Mouse (Mus musculus) liver, embryonic 12.5 days (tissue): Measurements from ENCODE around the gene Fhl4. TPM values are rescaled to one million over a fixed set of nuclear protein-coding genes. Genes with fewer than 3 reads are reported as not detected.

Source experiments
- ATAC-seq: fragments of 200-750 bp; cut with Nextera tagmentation; 2 replicates; pipeline ENCODE4 v1.8.0; 2017; ENCODE audit warnings: moderate number of reproducible peaks, mild to moderate bottlenecking, moderate library complexity
- H3K27ac ChIP-seq: fragments of 300-500 bp; sonication (generic); 2 replicates; pipeline ENCODE4 v1.5.1; 2016; ENCODE audit warnings: mild to moderate bottlenecking
- H3K27me3 ChIP-seq: fragments of 300-500 bp; sonication (generic); replicated peaks from 2 replicates; pipeline ENCODE4 v1.6.1; 2016; ENCODE audit warnings: mild to moderate bottlenecking, moderate library complexity
- H3K36me3 ChIP-seq: fragments of 300-500 bp; sonication (generic); 2 replicates; pipeline ENCODE4 v1.6.1; 2016; ENCODE audit warnings: mild to moderate bottlenecking, moderate library complexity
- H3K4me1 ChIP-seq: fragments of 300-500 bp; sonication (generic); 2 replicates; pipeline ENCODE4 v1.6.1; 2016
- H3K4me2 ChIP-seq: fragments of 300-500 bp; sonication (generic); 2 replicates; pipeline ENCODE4 v1.6.1; 2016; ENCODE audit warnings: mild to moderate bottlenecking, moderate library complexity
- H3K4me3 ChIP-seq: fragments of 300-500 bp; sonication (generic); 2 replicates; pipeline ENCODE4 v1.5.1; 2016; ENCODE audit warnings: mild to moderate bottlenecking, moderate library complexity
- H3K9ac ChIP-seq: fragments of 300-500 bp; sonication (generic); 2 replicates; pipeline ENCODE4 v1.6.1; 2016; ENCODE audit warnings: mild to moderate bottlenecking, moderate library complexity
- H3K9me3 ChIP-seq: fragments of 300-500 bp; sonication (generic); replicated peaks from 2 replicates; pipeline ENCODE4 v1.6.1; 2016; ENCODE audit warnings: mild to moderate bottlenecking, moderate library complexity
- WGBS: fragments of 180-500 bp; shearing (Covaris S2); methylation state at CpG from one replicate; pipeline ENCODE4 v1.1.7; 2016; ENCODE audit not compliant: insufficient replicate concordance; 5-methylcytosine and 5-hydroxymethylcytosine counted together
- polyA plus RNA-seq: library from polyadenylated mRNA; unstranded; fragments of >200 nt; fragmentation: Nextera tagmentation; extraction: Ambion mirVana; gene quantifications from 2 replicates; pipeline ENCODE4 v1.2.1, GENCODE M21; 2016

The Fhl4 gene
- polyA plus RNA-seq: 0.38 and 0.67 TPM in 2 replicates

DNA sequence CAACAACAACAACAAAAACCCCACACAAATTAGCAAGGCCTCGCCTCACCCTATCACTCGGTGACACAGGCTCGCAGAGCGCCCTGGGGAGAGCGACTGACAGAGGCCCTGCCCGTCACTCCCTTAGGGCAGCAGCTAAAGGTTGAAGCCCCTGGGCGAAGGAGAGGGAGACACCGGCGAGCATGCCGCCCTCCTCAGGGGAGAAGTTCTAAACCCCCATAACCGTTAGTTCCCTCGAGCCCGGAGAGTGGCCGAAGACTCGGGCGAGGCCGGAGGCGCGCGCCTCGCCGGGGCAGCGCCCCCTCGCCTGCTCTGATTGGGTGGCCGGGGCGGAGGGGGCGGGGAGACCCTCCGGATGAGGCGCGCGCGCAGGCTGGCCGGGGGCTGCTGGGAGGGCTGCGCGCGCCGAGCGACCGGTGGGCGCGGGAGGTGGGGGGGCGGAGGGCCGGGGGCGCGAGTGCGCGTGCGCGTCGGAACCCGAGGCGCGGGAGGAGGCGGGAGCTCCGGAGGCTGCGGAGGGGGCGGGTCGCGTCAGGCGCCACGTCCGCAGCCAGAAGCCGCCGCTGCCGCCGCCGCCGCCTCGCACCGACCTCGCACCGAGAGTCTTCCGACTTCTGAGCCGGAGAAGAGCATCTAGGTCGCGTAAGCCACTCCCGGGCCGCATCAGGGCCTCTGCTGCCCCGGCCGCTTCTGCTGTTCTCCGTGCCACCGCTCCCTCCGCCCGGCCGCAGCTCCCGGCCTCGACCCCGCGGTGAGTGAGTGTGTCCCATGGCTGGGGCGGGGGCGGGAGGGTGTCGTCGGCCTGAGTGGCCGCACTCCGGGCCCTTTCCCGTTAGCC, at the start of gene Fhl4, which contains the start of gene Tmem263:
TSS of gene Fhl4 (minus strand) at position 249 of the 838 bp plus-strand sequence.
TSS of gene Tmem263 (plus strand) at position 381 of the 838 bp plus-strand sequence.
- under 1% methylated on average over 90 of the region's 96 CpGs for WGBS
- peak; percentile 92 for ATAC-seq

DNA sequence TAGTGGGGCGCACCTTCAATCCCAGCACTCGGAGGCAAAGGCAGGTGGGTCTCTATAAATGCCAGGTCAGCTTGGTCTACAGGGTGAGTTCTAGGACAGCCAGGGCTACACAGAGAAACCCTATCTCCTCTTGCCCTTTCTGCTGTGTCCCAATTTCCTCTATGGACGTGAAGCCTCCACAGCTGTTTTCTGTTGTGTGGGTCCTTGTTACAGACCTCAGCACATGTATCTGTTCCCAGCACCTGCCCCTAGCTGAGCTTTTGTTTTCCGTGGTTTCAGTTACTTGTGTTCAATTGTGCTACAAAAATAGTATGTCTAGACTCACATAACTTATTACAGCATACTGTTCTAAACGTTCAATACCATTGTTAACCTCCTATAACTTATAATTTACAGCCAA, 46.9 kb upstream of the Fhl4 start:
- Histone ChIP-seq H3K4me3 (no peak overlapping the region), H3K27ac (no peak overlapping the region), H3K4me1 (no peaks in the 10 kb centered on the region), H3K27me3 (no peaks in the 10 kb centered on the region), H3K36me3 (peaks cover 16% of the 10 kb centered on the region), H3K9me3 (no peaks in the 10 kb centered on the region), H3K4me2 (no peak overlapping the region), H3K9ac (no peak overlapping the region)
- 68% methylated on average over 5 of the region's 5 CpGs for WGBS
- no peak for ATAC-seq

More for the DNA sequence above, at the start of gene Fhl4, which contains the start of gene Tmem263:
- H3K9me3 ChIP-seq: no peaks in the 10 kb centered on the region
- H3K4me3 ChIP-seq: peak within 1 kb of the TSS; percentile 92
- no peaks in the 10 kb centered on the region for H3K27me3 ChIP-seq
- H3K4me1 ChIP-seq: peaks cover 19% of the 10 kb centered on the region
- H3K9ac ChIP-seq: peak within 1 kb of the TSS; percentile 96
- H3K27ac ChIP-seq: peak within 1 kb of the TSS; percentile 91
- peak within 1 kb of the TSS; percentile 99 for H3K4me2 ChIP-seq
- no peaks in the 10 kb centered on the region for H3K36me3 ChIP-seq

DNA sequence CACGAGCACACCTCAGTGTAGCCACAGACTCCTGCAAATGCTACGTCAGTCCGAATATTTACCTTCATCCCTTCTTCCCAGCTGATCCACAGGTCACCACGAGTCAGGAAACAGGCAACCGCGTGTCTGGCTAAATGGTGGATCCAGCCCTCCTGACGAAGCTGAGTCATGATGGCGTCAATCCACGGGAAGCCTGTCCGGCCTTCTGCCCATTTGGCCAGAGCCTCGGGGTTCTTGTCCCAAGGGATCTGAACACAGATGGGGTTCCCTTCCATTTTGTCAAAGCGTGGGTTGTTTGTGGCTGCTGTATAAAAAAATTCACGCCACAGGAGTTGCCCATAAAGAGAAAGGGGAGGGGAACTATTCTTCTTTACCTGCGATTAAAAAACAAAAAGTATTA, 44.0 kb upstream of the Fhl4 start:
- Histone ChIP-seq H3K9me3 (no peaks in the 10 kb centered on the region), H3K36me3 (peaks cover 22% of the 10 kb centered on the region), H3K4me2 (no peak overlapping the region), H3K4me3 (no peak overlapping the region), H3K27me3 (no peaks in the 10 kb centered on the region), H3K9ac (no peak overlapping the region), H3K4me1 (no peaks in the 10 kb centered on the region), H3K27ac (no peak overlapping the region)
- WGBS: 77% methylated on average over 14 of the region's 14 CpGs
- no peak for ATAC-seq

DNA sequence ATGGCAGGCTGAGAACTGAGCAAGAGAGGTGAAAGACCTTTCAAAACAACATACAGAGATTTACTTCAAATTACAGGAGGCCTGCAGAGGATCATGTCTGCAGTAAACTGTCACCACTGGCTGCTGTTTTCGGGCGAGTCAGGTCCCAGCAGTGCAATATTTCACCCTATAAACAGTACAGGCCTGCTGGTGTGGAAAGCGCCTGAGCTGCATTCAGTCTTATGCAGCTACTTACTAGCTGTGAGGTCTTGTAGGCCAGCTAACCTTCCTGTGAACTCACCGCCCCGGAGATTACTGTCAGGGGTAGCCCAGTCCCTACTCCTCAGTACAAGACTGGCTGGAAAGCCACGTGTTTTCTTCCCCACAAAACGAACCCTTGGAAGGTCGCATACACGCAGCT, 39.2 kb upstream of the Fhl4 start:
- no peaks in the 10 kb centered on the region for H3K4me1 ChIP-seq
- whole genome bisulfite sequencing: 80% methylated on average over 9 of the region's 9 CpGs
- ATAC-seq: no peak
- no peak overlapping the region for H3K9ac ChIP-seq
- H3K4me3 ChIP-seq: no peak overlapping the region
- no peak overlapping the region for H3K27ac ChIP-seq
- H3K36me3 ChIP-seq: peaks cover 15% of the 10 kb centered on the region
- H3K9me3 ChIP-seq: no peaks in the 10 kb centered on the region
- H3K27me3 ChIP-seq: no peaks in the 10 kb centered on the region
- H3K4me2 ChIP-seq: no peak overlapping the region

DNA sequence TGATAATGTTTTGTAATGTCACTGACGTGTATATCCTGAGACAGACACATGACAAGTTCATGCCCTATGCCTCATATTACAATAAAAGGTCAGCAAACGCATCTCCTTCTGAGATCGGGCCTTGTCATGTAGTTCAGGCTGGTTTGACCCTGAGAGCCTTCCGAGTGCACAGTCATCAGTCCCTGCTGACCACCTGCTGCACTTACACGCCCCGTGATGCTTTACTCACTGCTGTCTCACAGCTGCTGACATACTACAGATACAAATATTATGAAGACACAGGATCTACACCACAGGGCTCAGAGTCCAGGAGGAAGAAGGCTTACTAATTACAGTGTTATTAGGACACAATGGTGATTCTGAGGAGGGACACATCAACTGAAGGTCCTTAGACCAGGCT, 34.3 kb upstream of the Fhl4 start:
- ATAC-seq: no peak
- Histone ChIP-seq H3K4me2 (no peak overlapping the region), H3K9me3 (no peaks in the 10 kb centered on the region), H3K27ac (no peak overlapping the region), H3K27me3 (no peaks in the 10 kb centered on the region), H3K36me3 (peaks cover 10% of the 10 kb centered on the region), H3K4me3 (no peak overlapping the region), H3K4me1 (no peaks in the 10 kb centered on the region), H3K9ac (no peak overlapping the region)
- WGBS: 69% methylated on average over 6 of the region's 6 CpGs

DNA sequence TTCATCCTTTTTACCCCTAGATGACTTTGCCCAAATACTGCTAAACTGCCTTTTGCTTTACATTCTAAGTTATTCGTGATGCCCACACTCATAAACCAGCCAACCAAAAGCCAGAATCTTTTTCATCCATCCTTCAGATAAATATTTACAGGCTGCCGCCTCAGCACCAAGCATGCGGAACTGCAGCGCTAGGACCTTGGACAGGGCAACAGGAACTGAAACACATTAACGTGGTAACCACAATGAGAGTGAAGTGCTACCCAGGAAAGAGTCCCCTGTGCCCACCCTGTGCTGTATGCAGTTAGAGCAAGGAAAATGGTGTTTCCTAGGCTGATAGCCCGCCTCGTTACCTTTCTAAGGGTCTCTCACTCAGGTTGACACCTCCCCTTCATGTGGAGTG, 26.2 kb upstream of the Fhl4 start:
- no peaks in the 10 kb centered on the region for H3K9me3 ChIP-seq
- peak overlapping the region; percentile 71 for H3K4me3 ChIP-seq
- peak overlapping the region; percentile 77 for H3K4me2 ChIP-seq
- H3K9ac ChIP-seq: peak overlapping the region; percentile 49
- H3K36me3 ChIP-seq: peaks cover 10% of the 10 kb centered on the region; the same call in 1 of the 2 replicates
- 0 out of 2 replicates have a peak overlapping the region, but pooled peaks have one; percentile 46 for H3K27ac ChIP-seq
- peaks cover 20% of the 10 kb centered on the region for H3K4me1 ChIP-seq
- no peaks in the 10 kb centered on the region for H3K27me3 ChIP-seq
- peak; percentile 9; the same call in 1 of the 2 replicates for ATAC-seq
- 15% methylated on average over 7 of the region's 7 CpGs for WGBS

DNA sequence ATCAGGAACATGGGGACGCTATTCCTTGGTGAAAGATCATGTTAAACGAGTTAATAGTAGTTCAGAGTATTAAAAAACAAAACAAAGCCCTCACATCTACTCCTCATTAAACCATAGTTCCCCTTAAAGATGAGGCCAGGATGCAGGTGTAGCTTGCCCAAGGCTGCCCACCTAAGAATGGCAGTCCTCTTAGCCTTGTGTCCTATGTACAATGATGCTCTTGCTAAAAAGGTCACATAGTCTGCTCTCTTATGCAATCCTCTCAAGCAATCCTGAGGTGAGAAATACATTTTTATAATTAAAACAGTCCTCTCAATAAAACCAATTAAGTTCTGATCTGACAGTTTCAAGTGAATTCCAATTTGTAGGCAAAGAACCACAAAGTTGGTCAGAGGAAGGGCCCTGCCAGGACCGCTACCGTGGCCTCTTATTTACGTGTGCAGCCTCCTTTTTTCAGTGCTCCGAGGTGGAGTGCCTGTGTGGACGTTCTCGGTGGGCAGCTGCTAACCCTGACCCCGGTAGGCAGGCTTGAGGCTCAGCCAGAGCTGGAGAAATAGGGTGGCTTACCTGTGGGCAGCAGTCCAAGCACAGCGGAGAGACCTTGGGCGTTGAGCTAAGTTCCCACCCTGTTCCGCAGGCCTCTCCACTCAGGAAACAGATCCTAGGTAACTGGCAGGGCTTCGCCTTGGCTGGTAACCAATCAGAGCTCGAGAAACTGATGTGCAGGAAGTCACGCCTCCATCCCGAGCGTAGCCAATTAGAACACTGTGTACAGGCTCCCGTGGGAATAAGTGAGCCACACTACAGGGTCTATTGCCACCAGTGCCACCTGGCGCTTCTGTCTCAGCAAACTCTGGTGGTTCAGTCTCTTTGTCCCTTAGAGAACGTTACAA, 25.3 kb upstream of the Fhl4 start, which contains the start of gene Mterf2:
TSS of gene Mterf2 (minus strand) at position 633 of the 893 bp plus-strand sequence.
- no peaks in the 10 kb centered on the region for H3K9me3 ChIP-seq
- peak within 1 kb of the TSS; percentile 77 for H3K4me2 ChIP-seq
- H3K9ac ChIP-seq: peak within 1 kb of the TSS; percentile 75
- peak; percentile 100 for ATAC-seq
- peak within 1 kb of the TSS; percentile 71 for H3K4me3 ChIP-seq
- WGBS: 8% methylated on average over 20 of the region's 20 CpGs
- H3K27ac ChIP-seq: peak within 1 kb of the TSS; percentile 46; the same call in 1 of the 2 replicates
- H3K4me1 ChIP-seq: peaks cover 20% of the 10 kb centered on the region
- H3K36me3 ChIP-seq: peaks cover 7% of the 10 kb centered on the region; the same call in 1 of the 2 replicates
- no peaks in the 10 kb centered on the region for H3K27me3 ChIP-seq

DNA sequence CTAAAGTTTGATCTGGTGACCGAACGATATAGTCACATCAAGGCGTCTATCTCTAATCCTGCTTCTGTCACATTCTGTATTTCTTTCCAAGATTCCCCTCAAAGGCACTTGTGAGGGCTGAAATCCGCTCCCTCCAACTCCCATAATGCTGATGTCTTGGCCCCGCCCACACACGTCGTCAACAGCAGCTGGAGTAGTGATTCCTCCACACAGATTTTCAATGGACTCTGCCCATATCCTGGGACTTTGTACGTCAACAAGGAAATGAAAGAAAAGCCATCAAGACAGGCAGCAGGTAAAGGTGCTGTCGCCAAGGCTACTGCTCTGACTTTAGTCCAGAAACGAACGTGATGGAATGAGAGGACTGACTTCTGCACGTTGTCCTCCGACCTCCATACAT, 22.9 kb upstream of the Fhl4 start:
- Histone ChIP-seq H3K27me3 (no peaks in the 10 kb centered on the region), H3K4me2 (no peak overlapping the region), H3K4me1 (peaks cover 20% of the 10 kb centered on the region), H3K36me3 (peaks cover 28% of the 10 kb centered on the region), H3K4me3 (no peak overlapping the region), H3K9ac (no peak overlapping the region), H3K9me3 (no peaks in the 10 kb centered on the region), H3K27ac (no peak overlapping the region)
- WGBS: 80% methylated on average over 13 of the region's 13 CpGs
- ATAC-seq: no peak

DNA sequence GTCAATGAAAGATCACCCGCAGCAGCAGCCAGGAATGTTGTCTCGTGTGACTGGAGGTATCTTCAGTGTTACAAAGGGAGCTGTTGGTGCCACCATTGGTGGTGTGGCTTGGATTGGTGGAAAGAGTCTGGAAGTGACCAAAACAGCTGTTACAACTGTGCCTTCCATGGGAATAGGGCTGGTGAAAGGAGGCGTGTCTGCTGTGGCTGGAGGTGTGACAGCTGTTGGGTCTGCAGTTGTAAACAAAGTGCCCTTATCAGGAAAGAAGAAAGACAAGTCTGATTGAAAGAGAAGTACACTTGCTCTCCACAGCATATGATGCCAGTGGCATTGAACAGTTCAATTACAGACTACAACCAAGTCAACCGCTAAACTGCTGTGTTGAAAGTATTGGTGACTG, 12.1 kb upstream of the Fhl4 start:
- ATAC-seq: no peak
- WGBS: 76% methylated on average over 4 of the region's 4 CpGs

DNA sequence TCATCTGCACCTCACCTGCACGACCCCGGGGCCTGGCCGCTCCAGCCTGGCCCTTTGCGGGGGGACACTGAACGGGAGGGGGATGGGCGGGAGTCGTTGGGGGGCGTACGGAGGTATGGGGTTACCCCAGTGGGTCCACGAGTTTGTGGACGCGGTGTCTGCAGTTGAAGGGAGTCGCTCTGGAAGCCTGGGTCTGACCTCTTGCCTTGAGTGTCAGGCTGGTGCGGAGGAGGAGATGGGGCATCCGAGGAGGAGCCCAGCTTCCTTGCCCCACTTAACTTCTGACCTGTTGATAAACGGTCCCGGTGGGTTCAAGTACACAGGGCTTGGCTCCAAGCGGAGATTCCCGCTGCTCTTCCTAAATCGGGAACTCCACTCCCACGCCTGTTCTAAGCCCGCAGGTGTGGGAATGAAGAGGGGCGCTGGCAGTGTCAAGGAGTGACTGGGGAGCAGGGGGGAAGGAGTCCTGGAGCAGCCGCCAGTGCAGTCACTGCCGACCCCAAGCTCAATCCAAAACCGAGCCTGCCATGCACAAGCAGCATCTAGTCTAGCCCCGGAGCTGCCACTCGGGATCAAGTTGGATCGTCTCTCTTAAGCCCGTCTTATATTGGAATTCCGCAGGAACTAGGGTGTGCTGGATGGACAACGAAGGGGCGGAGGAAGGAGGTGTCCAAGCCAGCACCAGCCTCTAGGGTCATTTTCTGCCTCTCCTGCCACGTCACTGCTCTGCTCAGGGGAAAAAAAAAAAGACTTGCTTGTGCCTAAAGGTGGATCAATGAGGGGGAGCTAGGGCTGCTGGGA, 990 bp upstream of the Fhl4 start:
- Histone ChIP-seq H3K4me3 (peak overlapping the region; percentile 92), H3K9me3 (no peaks in the 10 kb centered on the region), H3K27ac (peak overlapping the region; percentile 91), H3K4me1 (peaks cover 19% of the 10 kb centered on the region), H3K36me3 (no peaks in the 10 kb centered on the region), H3K27me3 (no peaks in the 10 kb centered on the region), H3K4me2 (peak overlapping the region; percentile 99), H3K9ac (peak overlapping the region; percentile 96)
- ATAC-seq: peak; percentile 30
- WGBS: 3% methylated on average over 34 of the region's 34 CpGs

More for the DNA sequence above, 12.1 kb upstream of the Fhl4 start:
- no peak overlapping the region for H3K27ac ChIP-seq
- no peaks in the 10 kb centered on the region for H3K4me1 ChIP-seq
- H3K36me3 ChIP-seq: peaks cover 42% of the 10 kb centered on the region
- no peak overlapping the region for H3K9ac ChIP-seq
- no peak overlapping the region for H3K4me2 ChIP-seq
- no peak overlapping the region for H3K4me3 ChIP-seq
- no peaks in the 10 kb centered on the region for H3K9me3 ChIP-seq
- H3K27me3 ChIP-seq: no peaks in the 10 kb centered on the region

DNA sequence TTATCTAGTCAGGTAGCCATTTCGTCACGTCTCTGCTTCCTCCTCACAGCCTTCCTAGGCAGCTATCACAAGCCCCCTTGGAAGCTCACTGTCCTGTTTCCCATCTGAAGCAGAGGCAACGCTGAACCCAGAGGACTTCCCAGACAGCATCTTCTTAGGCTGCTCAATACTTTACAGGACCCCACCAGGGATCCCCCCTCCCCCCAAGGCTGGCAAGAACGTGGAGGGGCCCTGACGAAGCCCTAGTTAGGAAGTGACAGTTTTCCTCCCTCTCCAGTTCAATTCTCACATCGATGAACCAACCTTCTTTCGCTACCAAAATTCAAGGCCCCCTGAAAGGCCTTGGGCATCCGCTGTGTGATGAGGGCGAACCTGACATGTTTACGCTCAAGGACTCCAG, 454 bp downstream of the Fhl4 start:
- Histone ChIP-seq H3K27ac (peak overlapping the region; percentile 91), H3K36me3 (no peaks in the 10 kb centered on the region), H3K4me3 (peak overlapping the region; percentile 92), H3K4me1 (peaks cover 19% of the 10 kb centered on the region), H3K27me3 (no peaks in the 10 kb centered on the region), H3K9ac (peak overlapping the region; percentile 96), H3K4me2 (peak overlapping the region; percentile 99), H3K9me3 (no peaks in the 10 kb centered on the region)
- peak; percentile 46 for ATAC-seq
- WGBS: 3% methylated on average over 10 of the region's 10 CpGs
